Mouse (Mus musculus) CD4-positive, CD25-positive, alpha-beta regulatory T cell, adult 2 months (primary cell): ENCODE measurements around the gene Tnfaip8l3.
"Not testable (repeated sequence)": the region's sequence is repeated elsewhere in the genome, so short reads cannot be mapped to it uniquely, and the experiment has no call there.

ENCODE experiments used
- DNase-seq: peaks from one replicate; pipeline ENCODE4 v3.0.0-alpha.2; 2012; ENCODE audit warnings: low read depth, low spot score

Tnfaip8l3 gene

GRCm38 (mm10) chr9:54068032-54068649 lies at the start of gene Tnfaip8l3:
Gene Tnfaip8l3, minus strand, starts transcription at chr9:54068388.
- DNase-seq: no peak

- no peak for DNase-seq
These were observed 44.5 kb upstream of the Tnfaip8l3 start for GRCm38 (mm10) chr9:54112726-54113125.

DNA sequence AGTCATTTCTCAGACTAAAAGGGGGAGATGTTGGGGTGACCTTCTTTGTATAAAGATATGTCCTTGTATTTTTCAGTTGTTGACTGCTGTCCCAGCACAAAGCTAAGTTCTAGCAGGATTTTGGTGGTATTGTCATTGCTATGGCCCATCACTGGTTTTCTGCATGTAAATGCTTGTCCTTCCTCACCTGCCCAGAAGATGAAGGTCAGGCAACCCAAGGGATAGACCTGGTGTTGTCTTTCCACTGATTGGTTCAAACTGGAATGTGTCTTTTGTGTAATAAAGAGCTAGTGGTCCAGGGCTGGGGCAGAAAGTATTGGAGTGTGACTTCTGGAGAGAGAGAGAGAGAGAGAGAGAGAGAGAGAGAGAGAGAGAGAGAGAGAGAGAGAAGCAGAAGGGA lies 30.4 kb upstream of the Tnfaip8l3 start:
- DNase-seq: no peak

DNA sequence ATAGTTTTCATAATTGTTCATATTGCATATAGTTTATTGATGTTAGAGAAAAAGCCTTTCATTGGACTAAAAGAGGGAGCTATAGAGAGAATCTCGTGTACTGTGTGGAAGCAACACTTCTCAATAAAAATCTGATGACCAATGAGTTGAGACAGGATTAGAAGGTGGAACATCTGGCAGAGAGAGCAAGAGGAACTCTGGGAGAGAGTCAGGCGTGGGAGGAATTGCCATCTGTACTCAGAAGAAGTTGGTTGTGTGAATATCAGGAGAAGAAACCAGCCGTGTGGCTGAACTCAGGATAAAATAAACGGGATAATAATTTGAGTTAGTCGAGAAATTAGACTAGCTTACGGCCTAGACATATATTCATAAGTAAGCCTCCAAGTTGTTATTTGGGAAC lies 28.9 kb upstream of the Tnfaip8l3 start:
- DNase-seq: no peak

DNA sequence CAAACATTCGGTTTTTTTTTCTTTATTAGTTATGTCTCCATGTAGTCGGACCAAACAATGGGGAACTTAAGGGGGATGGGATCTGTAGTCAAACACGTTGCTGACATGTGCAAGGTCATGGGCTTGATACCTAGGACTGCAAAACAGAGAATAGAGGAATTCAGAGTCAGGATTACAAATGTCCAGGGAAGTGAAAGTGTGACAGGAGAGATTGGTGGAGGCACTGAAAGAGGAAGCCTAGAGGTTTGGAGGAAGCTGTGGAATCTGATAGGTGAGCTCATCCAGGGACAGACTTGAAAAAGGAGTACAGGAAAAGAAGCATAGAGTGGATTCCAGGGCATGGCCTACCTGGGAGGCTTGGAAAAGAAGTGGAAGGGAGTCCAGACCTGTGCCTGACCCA lies 16.1 kb upstream of the Tnfaip8l3 start:
- DNase-seq: no peak

- no peak for DNase-seq
These were observed 9.6 kb upstream of the Tnfaip8l3 start for GRCm38 (mm10) chr9:54077740-54078139.

DNA sequence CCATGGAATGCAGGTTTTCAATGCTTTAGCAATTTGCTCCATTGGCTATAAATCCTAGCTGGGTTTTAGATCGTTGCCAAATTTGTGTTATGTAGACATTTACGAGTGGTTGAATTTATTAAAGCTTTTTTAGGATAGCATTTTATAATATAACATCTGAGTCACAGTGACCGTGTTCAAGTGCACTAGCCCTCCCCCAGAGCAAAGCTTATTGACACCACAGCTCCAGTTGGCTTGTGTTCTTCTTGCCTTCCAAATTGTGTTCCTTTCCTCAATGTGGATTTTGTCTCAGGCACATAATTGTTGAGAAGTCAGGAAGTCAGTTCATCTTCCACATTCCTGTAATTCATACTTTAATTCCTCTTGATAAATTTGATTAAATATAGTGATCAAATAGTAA lies 6.7 kb upstream of the Tnfaip8l3 start:
- no peak for DNase-seq

DNA sequence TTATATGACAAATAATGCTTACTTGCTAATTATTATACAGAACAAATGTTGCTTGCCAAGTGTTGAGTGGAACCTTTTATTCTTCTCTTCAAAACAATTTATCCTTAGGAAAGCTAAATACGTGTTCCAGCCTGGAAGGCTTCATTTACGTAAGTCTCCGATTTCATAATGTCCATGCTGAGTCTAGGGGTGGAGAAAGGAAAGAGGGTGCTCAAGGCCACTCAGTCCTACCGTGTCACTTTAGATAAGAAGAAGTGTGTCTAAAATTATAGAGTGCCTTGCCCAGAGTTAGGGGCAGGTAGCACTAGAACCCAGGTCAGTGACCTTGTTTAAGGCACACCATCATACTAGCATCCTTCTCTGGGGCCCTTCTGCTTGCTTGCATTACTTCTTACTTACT lies 5.5 kb upstream of the Tnfaip8l3 start:
- DNase-seq: no peak

- DNase-seq: no peak
These were observed 3.4 kb upstream of the Tnfaip8l3 start for GRCm38 (mm10) chr9:54071474-54072095.

- DNase-seq: no peak
These were observed 1.0 kb upstream of the Tnfaip8l3 start for GRCm38 (mm10) chr9:54069204-54069603.

DNA sequence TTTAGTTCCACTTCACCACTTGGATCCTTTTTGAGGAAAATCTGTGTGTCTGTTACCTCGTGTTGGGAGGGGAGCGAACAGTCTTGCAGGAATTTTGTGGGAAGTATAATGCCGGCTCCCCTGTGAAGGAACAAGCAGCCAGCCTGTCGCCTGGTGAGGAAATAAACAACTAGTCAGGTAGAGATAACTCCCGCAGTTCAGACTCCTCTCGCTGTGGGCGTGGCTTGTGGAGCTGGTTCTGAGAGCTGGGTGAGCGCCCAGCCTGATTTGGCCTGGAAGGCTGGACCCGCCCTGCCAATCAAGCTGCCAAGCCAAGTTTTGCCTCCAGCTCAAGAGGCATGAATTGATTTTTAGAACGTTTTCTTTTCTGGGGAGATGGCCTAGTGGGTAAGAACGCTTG lies 589 bp upstream of the Tnfaip8l3 start:
- DNase-seq: peak; percentile 17

- no peak for DNase-seq
These were observed 551 bp downstream of the Tnfaip8l3 start for GRCm38 (mm10) chr9:54067642-54068031.

DNA sequence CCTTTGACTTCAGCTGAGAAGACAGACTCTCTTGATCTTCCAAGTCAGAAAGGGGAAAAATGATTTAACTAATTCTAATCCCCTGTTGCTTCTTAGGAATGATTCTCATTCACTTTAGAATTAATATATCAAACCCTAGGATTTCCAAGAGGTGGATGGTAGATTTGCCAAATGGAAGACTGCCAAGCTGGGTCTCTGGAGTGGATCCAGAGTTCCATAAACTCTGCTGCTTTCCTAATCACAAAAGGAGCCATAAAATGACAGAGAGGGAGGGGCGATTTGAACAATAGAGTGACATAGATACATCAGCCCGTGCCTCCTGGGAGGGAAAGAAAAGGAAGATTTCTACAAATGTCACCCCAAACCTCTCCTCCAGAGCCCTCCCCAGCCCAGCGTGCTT lies 3.4 kb downstream of the Tnfaip8l3 start:
- DNase-seq: no peak

- no peak for DNase-seq
These were observed 4.5 kb downstream of the Tnfaip8l3 start for GRCm38 (mm10) chr9:54063655-54064054.

- no peak for DNase-seq
These were observed 6.5 kb downstream of the Tnfaip8l3 start for GRCm38 (mm10) chr9:54061666-54062065.

DNA sequence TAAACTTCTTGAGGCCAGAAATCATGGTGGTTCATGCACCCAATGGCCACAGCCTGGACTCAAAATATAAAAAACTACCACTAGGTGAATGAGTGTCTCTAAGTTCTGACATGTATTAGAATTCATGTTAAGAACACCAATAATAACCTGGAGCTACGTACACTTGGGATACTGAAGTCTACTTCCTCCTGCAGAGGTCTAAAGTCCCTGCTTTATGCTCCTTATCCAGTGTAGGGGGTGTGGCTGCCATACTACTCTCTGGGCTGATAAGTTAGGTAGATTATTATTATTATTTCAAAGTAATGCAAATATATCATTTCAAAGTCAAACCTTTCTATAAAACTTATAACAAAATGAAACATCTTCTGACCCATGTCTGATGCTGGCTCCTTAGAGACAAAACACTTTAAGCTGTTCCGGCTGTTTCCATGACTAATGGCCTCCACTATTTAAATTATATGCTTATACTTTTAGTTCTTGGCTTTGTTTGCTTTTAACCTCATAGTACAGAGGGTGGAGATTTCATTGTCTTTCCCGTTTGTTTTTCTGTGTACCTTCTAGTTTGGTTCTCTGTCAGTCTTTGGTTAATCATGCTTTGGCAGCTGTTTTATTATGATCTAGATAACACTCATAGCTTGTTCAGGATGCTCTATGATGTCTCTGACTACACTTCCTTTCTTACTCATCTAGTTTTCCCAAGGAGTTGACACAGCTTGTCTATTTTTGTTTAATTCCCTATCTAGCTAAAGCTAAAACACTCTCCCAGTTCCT lies 16.7 kb downstream of the Tnfaip8l3 start:
- DNase-seq: no peak

GRCm38 (mm10) chr9:54048978-54049377 lies 19.2 kb downstream of the Tnfaip8l3 start:
- no peak for DNase-seq

DNA sequence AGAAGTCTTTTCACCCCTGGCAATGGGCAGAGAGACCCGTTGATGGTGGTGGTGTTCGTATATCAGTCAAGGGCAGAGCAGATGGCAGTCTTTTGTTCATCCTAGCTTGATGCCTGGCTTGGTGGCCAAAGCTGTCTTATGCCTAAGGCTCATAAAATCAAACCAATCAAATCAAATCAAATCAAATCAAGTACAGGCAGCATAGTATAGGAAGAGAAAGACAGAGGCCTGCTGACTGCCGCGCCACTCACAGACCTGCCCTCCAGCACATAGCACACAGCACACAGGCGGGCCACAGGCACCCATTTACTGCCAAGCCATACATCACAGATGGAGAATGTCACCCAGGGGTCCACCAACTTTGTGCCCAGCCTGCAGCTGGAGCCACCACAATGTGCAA lies 25.1 kb downstream of the Tnfaip8l3 start:
- DNase-seq: no peak

DNA sequence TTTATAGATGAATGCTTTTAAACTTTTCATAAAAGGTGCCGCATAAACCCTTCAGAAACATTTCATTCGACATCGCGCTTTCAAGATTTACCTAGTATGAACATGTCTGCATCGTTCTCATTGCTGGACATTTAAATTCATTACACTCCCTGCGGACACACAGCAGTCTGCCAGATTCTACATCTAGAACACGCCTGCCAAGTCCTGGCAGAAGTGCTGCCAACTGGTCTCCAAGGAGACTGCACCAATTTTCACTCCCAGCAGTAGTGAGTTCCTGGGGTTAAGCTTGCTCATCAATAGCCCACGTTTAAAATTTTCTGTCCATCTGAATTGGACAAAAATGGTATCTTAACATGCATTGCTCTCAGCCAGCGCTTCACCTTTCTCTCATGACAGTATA lies 30.5 kb downstream of the Tnfaip8l3 start:
- no peak for DNase-seq

- no peak for DNase-seq
These were observed 33.5 kb downstream of the Tnfaip8l3 start for GRCm38 (mm10) chr9:54034691-54035090.

DNA sequence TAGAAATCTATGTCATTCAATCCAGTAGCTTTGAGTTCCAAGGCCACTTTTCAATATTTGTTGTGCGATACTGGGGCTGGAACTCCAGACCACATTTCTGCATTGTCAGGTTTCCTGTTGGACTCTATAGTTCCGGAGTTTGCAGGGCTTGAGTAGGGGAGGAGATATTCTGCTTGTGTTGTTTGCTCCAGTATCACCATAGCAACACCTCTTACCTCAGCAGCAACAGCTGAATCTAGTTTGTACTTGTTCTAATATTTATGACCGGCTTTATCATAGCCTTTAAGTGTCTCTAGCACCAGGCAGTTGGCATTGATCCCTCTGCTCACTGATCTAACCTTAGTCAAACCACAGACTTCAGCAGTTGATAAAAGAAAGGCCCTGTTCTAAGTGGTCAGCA lies 45.4 kb downstream of the Tnfaip8l3 start:
- no peak for DNase-seq

DNA sequence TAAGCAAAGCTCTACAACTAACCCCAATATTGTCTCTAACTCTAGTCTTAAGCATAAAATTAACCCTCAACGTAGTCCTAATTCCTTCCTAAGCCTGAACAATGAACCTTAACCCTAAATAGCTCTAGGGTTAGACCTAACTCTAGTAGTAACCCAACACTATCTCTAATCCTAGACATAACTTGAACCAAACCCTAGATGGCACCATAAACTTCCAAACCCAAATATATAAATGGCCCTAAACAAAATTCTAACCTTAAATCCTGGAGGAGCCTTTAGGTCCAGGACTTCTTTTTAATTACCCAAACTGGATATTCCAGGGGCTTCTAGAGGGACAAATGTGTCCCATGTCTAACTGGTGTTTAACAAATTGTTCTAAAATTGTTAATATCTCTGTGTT lies 73.7 kb downstream of the Tnfaip8l3 start:
- DNase-seq: no peak

GRCm38 (mm10) chr9:53992567-53992966 lies 75.6 kb downstream of the Tnfaip8l3 start:
- DNase-seq: not testable (repeated sequence)
